Mouse (Mus musculus) lung, adult 2 months (tissue): ENCODE results near the gene Gm10491.

Source experiments
- CTCF ChIP-seq: fragments of 200-500 bp; IDR thresholded peaks from 2 replicates; pipeline ENCODE4 v1.5.1; 2011; ENCODE audit warnings: mild to moderate bottlenecking, low read length, control low read depth; ENCODE audit not compliant: insufficient read depth
- POLR2A ChIP-seq: fragments of 200-500 bp; IDR thresholded peaks from 2 replicates; pipeline ENCODE4 v1.6.1; 2011; ENCODE audit warnings: low read depth, mild to moderate bottlenecking, control low read depth, low read length, borderline replicate concordance; ENCODE audit errors: extremely low read depth

- TF ChIP-seq CTCF (no peak), POLR2A (no peak)
These were observed 3.2 kb downstream of the Gm10491 start for GRCm38 (mm10) chrX:7904441-7904840.
